Mouse (Mus musculus): ENCODE data around the gene Cyb561. TPM values are rescaled to one million over a fixed set of nuclear protein-coding genes. Genes with fewer than 3 reads are reported as not detected.

Cyb561 gene
- polyA plus RNA-seq, 1 experiment from 2014 or later: 70.5 TPM

DNA sequence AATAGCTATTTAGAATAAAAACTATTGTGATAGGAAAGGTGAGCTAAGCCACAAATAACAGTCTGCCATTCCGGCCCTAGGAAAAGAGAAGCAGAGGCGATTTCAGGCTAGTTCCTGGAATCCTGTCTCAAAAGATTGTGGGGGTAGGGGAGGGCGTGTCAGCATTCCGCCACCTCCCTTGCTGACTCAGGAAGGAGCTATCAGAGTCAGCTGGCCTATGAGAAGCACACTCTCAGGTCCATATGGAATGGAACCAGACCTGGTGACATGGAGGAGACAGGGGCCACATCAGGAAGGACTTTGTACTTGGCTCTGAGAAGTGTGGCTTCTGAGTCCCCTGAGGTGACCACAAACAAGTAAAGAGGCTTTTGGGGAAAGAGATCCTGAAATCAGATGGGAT is 2.6 kb downstream of the Cyb561 start:
- no peak overlapping the region for H3K9ac ChIP-seq (replicated peaks; ENCODE audit: low read depth)
- H3K4me3 ChIP-seq (ENCODE audit: low read depth, low read length): no peak overlapping the region
- H3K36me3 ChIP-seq (ENCODE audit: insufficient read depth, low read length): no peaks in the 10 kb centered on the region
- H3K9me3 ChIP-seq (ENCODE audit: low read length): no peaks in the 10 kb centered on the region
- H3K4me2 ChIP-seq (replicated peaks; ENCODE audit: low read depth, low read length): no peak overlapping the region
- WGBS: 62% methylated on average over 4 of the region's 4 CpGs
- H3K4me1 ChIP-seq (ENCODE audit: insufficient read depth, low read depth, low read length): peaks cover 23% of the 10 kb centered on the region; the same call in 1 of the 2 replicates
- DNase-seq (ENCODE audit: low spot score) (peak; percentile 35), ATAC-seq (no peak)
- H3K27ac ChIP-seq (ENCODE audit: low read length): no peak overlapping the region
- TF ChIP-seq CTCF (IDR thresholded peaks at IDR 0.05) (no peak), EP300 (IDR thresholded peaks at IDR 0.05) (no peak)
- H3K27me3 ChIP-seq (replicated peaks; ENCODE audit: insufficient read depth, low read length): no peaks in the 10 kb centered on the region

DNA sequence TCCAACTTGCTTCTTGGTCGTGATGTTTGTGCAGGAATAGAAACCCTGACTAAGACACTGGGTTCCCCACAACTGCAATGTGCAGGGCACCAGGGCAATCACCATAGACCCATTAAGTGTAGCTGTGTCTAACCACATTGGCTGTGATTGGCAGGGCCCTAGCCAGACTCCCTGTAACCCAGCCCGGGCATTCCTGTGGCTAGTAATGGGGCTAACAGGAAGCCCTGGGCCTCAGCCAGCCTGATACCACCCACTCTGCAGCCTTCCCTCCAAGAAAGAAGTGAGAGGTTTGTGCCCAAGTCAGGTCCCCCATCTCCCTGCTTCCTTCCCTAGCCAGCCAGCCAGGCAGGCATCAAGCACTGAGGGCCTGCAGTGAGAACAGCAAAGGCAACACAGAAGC is 4.9 kb downstream of the Cyb561 start:
- H3K27ac ChIP-seq (ENCODE audit: low read length): no peak overlapping the region
- no peaks in the 10 kb centered on the region for H3K27me3 ChIP-seq (replicated peaks; ENCODE audit: insufficient read depth, low read length)
- 44% methylated on average over 2 of the region's 2 CpGs for WGBS
- no peak overlapping the region for H3K9ac ChIP-seq (replicated peaks; ENCODE audit: low read depth)
- no peak overlapping the region for H3K4me3 ChIP-seq (ENCODE audit: low read depth, low read length)
- H3K4me2 ChIP-seq (replicated peaks; ENCODE audit: low read depth, low read length): no peak overlapping the region
- TF ChIP-seq EP300 (IDR thresholded peaks at IDR 0.05) (no peak), CTCF (IDR thresholded peaks at IDR 0.05) (no peak)
- H3K9me3 ChIP-seq (ENCODE audit: low read length): no peaks in the 10 kb centered on the region
- H3K4me1 ChIP-seq (ENCODE audit: insufficient read depth, low read depth, low read length): peaks cover 22% of the 10 kb centered on the region; the same call in 1 of the 2 replicates
- H3K36me3 ChIP-seq (ENCODE audit: insufficient read depth, low read length): no peaks in the 10 kb centered on the region
- ATAC-seq (no peak), DNase-seq (ENCODE audit: low spot score) (no peak)

DNA sequence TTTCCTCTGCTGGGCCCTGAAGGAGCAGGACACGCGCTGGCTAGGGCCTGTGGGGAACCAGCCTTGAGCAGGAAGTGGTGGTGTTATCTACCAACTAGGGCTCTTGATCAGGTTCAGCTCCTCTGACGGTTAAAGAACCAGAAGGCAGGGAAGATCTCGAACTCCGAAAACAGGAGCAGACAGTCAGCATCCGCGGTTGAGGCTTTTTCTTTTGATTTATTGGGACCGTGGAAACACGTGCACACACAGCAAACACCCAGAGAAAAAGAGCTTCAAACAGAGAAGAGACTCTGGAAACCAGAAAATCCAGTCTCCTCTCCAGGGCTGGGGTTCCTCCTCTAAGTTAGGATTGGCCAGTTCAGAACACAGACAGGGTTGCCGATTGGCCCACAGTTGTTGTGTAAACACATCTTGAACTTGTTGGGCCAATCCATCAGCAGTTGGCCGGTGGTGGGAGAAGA is 6.4 kb downstream of the Cyb561 start:
- WGBS: 21% methylated on average over 11 of the region's 11 CpGs
- H3K27ac ChIP-seq (ENCODE audit: low read length): 0 out of 2 replicates have a peak overlapping the region, but pooled peaks have one; percentile 96

DNA sequence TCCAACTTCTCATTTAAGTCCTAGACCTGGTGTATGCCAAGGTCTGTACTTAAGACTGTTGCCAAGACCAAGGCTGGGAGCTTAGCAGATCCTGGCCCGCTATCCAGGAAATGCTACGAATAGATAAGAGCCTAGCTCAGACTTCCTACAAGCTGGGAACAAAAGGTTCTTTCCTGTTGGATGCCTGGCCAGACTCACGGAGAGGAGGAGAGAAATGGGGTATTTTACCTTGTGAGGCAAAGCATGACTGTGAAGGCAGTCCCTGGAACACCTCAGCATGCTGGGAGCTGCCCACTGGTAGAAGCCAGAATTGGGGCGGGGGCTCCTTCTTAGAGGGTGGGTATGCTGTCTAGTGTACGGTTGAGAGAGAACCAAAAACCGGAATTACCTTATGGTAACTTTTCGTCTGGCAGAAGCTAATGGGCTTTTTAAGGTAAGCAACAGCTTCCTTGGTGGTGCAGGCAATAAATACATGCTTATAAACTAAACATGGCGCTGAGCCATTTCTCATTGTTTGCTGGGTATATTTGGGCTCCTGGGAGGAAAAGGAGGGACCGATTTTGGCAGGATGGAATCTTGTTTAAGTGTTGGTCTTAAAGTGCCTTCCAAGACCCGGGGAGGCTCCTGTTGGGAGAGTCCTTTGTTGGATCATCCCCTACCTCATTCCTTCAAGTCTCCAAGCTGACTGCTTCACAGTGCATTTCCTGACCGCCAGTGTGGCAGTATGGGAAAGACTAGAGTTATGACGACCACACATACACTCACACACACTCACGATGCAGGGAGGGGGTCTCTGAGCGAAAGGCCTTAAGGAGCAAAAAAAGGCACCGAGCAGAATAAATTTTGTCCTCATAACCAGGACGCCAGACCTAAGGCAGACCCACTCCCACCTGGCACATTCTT is 8.1 kb downstream of the Cyb561 start:
- no peaks in the 10 kb centered on the region for H3K9me3 ChIP-seq (ENCODE audit: low read length)
- peaks cover 22% of the 10 kb centered on the region; the same call in 1 of the 2 replicates for H3K4me1 ChIP-seq (ENCODE audit: insufficient read depth, low read depth, low read length)
- peak; percentile 12; the same call in 1 of the 2 replicates for TF ChIP-seq CTCF (IDR thresholded peaks at IDR 0.05)
- TF ChIP-seq EP300 (IDR thresholded peaks at IDR 0.05): peak; percentile 90
- peak overlapping the region; percentile 90 for H3K4me2 ChIP-seq (replicated peaks; ENCODE audit: low read depth, low read length)
- no peaks in the 10 kb centered on the region for H3K36me3 ChIP-seq (ENCODE audit: insufficient read depth, low read length)
- H3K4me3 ChIP-seq (ENCODE audit: low read depth, low read length): no peak overlapping the region
- H3K27me3 ChIP-seq (replicated peaks; ENCODE audit: insufficient read depth, low read length): no peaks in the 10 kb centered on the region
- H3K9ac ChIP-seq (replicated peaks; ENCODE audit: low read depth): no peak overlapping the region
- DNase-seq (ENCODE audit: low spot score) (peak; percentile 85), ATAC-seq (peak; percentile 76)
- 34% methylated on average over 16 of the region's 16 CpGs for WGBS
- peak overlapping the region; percentile 96 for H3K27ac ChIP-seq (ENCODE audit: low read length)

More for the DNA sequence above, 6.4 kb downstream of the Cyb561 start:
- H3K4me2 ChIP-seq (replicated peaks; ENCODE audit: low read depth, low read length): no peak overlapping the region
- peaks cover 22% of the 10 kb centered on the region; the same call in 1 of the 2 replicates for H3K4me1 ChIP-seq (ENCODE audit: insufficient read depth, low read depth, low read length)
- no peaks in the 10 kb centered on the region for H3K9me3 ChIP-seq (ENCODE audit: low read length)
- DNase-seq (ENCODE audit: low spot score): peak; percentile 75
- no peaks in the 10 kb centered on the region for H3K36me3 ChIP-seq (ENCODE audit: insufficient read depth, low read length)
- H3K9ac ChIP-seq (replicated peaks; ENCODE audit: low read depth): no peak overlapping the region
- no peaks in the 10 kb centered on the region for H3K27me3 ChIP-seq (replicated peaks; ENCODE audit: insufficient read depth, low read length)
- ATAC-seq: peak; percentile 6; the same call in 1 of the 2 replicates
- TF ChIP-seq CTCF (IDR thresholded peaks at IDR 0.05): no peak
- TF ChIP-seq EP300 (IDR thresholded peaks at IDR 0.05): peak; percentile 30; the same call in 1 of the 2 replicates
- no peak overlapping the region for H3K4me3 ChIP-seq (ENCODE audit: low read depth, low read length)

DNA sequence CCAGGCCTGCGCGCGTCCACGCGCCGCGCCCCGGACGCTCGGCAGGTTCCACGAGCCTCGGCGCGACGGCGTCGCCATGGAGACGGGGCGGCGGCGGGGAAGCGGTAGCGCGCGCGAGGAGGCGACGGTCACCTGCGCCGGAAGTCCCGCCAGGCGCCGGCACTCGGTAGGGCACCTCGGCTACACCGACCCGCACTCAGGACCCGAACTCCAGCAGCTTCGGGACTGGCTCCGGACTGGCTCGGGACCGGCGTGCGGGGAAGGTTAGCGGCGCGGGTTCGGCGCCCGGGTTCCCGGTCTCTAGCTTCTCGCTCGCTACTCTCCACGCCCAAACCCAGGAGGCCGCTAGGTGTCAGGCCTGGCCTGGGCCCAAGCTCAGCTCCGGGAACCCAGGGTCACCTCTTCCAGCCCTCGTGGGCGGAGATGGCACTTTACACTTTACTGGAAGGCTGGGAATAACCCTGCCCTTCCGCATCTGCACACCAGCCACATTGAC is 9.0 kb downstream of the Cyb561 start:
- H3K4me3 ChIP-seq (ENCODE audit: low read depth, low read length): peak overlapping the region; percentile 65
- H3K36me3 ChIP-seq (ENCODE audit: insufficient read depth, low read length): no peaks in the 10 kb centered on the region
- H3K9ac ChIP-seq (replicated peaks; ENCODE audit: low read depth): peak overlapping the region; percentile 65
- no peaks in the 10 kb centered on the region for H3K27me3 ChIP-seq (replicated peaks; ENCODE audit: insufficient read depth, low read length)
- TF ChIP-seq EP300 (IDR thresholded peaks at IDR 0.05) (no peak), CTCF (IDR thresholded peaks at IDR 0.05) (peak; percentile 68)
- H3K27ac ChIP-seq (ENCODE audit: low read length): peak overlapping the region; percentile 96
- H3K9me3 ChIP-seq (ENCODE audit: low read length): no peaks in the 10 kb centered on the region
- DNase-seq (ENCODE audit: low spot score): peak; percentile 82
- H3K4me1 ChIP-seq (ENCODE audit: insufficient read depth, low read depth, low read length): peaks cover 22% of the 10 kb centered on the region; the same call in 1 of the 2 replicates
- H3K4me2 ChIP-seq (replicated peaks; ENCODE audit: low read depth, low read length): peak overlapping the region; percentile 90
- peak; percentile 71 for ATAC-seq
- under 1% methylated on average over 47 of the region's 59 CpGs for WGBS

Measured in lung, postnatal 0 days (tissue).